Mouse (Mus musculus): ENCODE measurements at regions not wholly inside any gene's neighbourhood (a gene's known extent, or its start where the extent isn't known, plus 50 kb on each side); places are given as distances from the start of the nearest gene placed in this dataset.

- DNase-seq, result no peak
Observed at GRCm38 (mm10) chr12:7192591-7192990, 784.9 kb upstream of the Apob start.

GRCm38 (mm10) chr12:7198098-7198497 is 779.4 kb upstream of the Apob start:
- no peak for DNase-seq

GRCm38 (mm10) chr12:7200879-7201278 is 776.6 kb upstream of the Apob start:
- no peak for DNase-seq

- DNase-seq, result peak; percentile 57
Observed at GRCm38 (mm10) chr12:7215686-7216085, 761.8 kb upstream of the Apob start.

- no peak for DNase-seq
Observed at GRCm38 (mm10) chr12:7217499-7217898, 759.9 kb upstream of the Apob start.

GRCm38 (mm10) chr12:7228124-7228523 is 749.3 kb upstream of the Apob start:
- DNase-seq, result peak; percentile 8

GRCm38 (mm10) chr12:7228541-7229225 is 748.8 kb upstream of the Apob start:
- no peak for DNase-seq

- no peak for DNase-seq
Observed at GRCm38 (mm10) chr12:7250324-7250723, 727.1 kb upstream of the Apob start.

GRCm38 (mm10) chr12:7270587-7270986 is 706.9 kb upstream of the Apob start:
- no peak for DNase-seq

- no peak for DNase-seq
Observed at GRCm38 (mm10) chr12:7284354-7285036, 693.0 kb upstream of the Apob start.

- no peak for DNase-seq
Observed at GRCm38 (mm10) chr12:7291557-7291956, 685.9 kb upstream of the Apob start.

GRCm38 (mm10) chr12:7297026-7297425 is 680.4 kb upstream of the Apob start:
- DNase-seq, result no peak

- no peak for DNase-seq
Observed at GRCm38 (mm10) chr12:7321453-7321852, 656.0 kb upstream of the Apob start.

- DNase-seq, result peak; percentile 30
Observed at GRCm38 (mm10) chr12:7328620-7329019, 648.8 kb upstream of the Apob start.
